Mouse (Mus musculus): ENCODE results near the gene Atp5j. TPM values are rescaled to one million over a fixed set of nuclear protein-coding genes. Genes with fewer than 3 reads are reported as not detected.
A peak's percentile ranks its signal among the peaks of the same experiment; 100 is the strongest.

Atp5j gene
- total RNA-seq (2021) = 100 to 1,000 TPM; 398 to 408 TPM
- long read RNA-seq, experiment 1, transcript Atp5j-208 (3 exons, 526 nt) = minor isoform, 8 of 283 reads
- long read RNA-seq, experiment 1, transcript Atp5j-203 (4 exons, 680 nt) = minor isoform, 5 of 283 reads
- long read RNA-seq, experiment 1, transcript Atp5j-201 (5 exons, 809 nt) = major isoform, 59 of 283 reads
- long read RNA-seq, experiment 1, partial matches to known transcripts = 173 of 283 reads
- long read RNA-seq, experiment 1, other reads (novel, unspliced or antisense) = 36 of 283 reads
- long read RNA-seq, experiment 2, transcript Atp5j-201 (5 exons, 809 nt) = major isoform, 47 of 281 reads
- long read RNA-seq, experiment 2, partial matches to known transcripts = 179 of 281 reads
- long read RNA-seq, experiment 2, other reads (novel, unspliced or antisense) = 48 of 281 reads

DNA sequence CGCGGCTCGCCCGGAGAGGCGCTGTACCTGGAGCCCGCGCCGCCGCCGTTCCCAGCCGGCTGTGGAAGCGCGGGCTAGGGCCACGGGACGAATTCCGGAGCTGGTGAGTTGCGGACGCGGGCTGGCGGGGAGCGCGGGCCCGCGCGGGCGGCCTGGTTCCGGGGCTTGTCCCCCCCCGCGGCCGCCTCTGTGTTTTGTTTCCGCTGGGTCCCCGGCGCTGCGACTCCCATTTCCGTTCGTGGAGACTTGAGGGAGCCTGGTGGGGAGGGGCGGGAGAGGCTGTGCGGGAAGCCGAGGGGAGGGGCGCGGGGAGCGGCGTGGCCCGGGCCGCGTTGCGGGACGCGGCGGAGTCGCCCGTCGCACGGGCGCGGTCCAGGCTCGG is at the start of gene Atp5j:
TSS of gene Atp5j (minus strand) at position 185 of the 382 bp plus-strand sequence.
- peak; percentile 82 to 89 for DNase-seq (ENCODE audit: low spot score in 2 of 2)

GRCm38 (mm10) chr16:84884572-84884971 is 49.1 kb upstream of the Atp5j start:
- DNase-seq (ENCODE audit: low spot score in 2 of 2) = no peak

DNA sequence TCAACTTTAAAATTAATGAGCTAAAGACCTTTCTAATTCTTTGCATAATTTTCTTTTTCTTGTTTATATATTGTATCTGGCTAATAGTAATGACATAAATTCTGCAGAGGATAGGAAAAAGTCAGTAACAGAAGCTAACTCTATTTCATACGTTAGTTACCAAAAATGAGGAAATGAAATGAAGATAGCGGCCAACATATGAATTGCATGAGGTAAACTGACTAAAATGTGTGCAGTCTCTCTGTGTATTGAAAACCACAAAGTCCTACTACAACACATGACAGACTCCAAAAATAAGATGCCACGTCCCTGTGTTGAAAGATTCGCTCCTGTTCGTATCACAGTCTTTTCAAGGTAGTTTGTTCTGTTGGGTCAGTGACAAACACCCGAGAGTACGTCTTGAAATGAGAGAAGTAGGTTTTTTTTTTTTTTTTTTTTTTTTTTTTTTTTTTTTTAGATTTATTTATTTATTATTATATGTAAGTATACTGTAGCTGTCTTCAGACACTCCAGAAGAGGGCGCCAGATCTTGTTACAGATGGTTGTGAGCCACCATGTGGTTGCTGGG is 46.4 kb upstream of the Atp5j start:
- DNase-seq (ENCODE audit: low spot score in 2 of 2) = no peak

DNA sequence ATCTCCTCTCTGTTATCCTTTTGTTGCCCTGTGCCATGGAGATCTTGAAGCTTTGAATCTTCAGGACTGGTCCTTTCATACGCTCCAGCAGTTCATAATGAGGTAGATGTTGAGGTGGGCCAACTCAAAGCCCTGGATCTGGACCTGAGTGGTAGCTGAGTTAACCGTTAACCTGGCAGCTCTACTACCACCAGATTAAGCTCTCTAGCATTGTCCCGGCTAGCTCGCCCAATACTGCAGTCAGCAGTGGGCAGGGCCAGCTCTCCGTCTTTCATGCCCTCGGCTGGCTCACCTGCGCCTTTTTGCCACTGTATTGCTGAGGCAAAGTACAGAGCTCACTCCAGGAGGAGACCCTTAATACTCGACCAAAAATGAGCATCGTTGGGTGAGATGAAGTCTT is 45.7 kb upstream of the Atp5j start:
- no peak for DNase-seq (ENCODE audit: low spot score in 2 of 2)

DNA sequence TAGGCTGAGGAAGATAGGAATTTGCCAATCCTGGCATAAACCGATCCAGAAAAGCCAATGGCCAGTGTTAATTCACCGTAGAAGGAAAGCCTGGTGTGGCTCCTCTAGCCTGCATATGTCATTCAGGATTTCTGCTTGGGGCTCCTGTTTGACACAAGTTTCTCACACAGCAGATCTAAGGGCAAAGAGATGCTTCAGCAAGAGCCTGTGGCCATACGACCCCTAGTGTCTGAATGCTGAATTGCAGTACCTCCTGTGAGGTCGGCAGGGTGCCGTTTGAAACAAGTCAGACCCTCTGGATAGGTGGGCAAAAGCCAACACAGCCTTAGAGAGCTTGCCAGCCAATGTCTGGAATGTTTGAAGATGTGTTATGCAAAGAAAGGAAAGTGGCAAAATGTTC is 43.7 kb upstream of the Atp5j start:
- DNase-seq (ENCODE audit: low spot score in 2 of 2) = peak; percentile 72 to 83

DNA sequence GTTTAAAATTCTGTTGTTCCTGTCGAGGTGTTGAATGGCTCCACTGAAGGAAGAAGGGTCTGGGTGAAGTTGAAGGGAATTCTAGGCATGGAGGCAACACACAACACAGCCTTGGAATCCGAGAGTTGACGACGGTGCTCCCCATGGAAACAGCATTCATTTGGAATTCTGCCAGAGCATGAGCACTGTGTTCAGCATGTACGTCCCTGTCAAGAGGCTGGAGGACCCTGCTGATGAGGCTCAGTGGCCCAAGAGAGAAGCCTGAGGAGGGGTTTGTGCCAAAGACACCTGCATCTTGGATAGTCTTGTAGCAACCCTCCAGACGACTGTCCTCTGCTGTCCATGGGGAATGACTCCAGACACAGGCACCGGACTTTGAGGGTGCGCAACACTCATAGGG is 40.7 kb upstream of the Atp5j start:
- no peak for DNase-seq (ENCODE audit: low spot score in 2 of 2)

- peak; percentile 24 to 44 for DNase-seq (ENCODE audit: low spot score in 2 of 2)
These were observed 40.3 kb upstream of the Atp5j start for GRCm38 (mm10) chr16:84875718-84876035.

DNA sequence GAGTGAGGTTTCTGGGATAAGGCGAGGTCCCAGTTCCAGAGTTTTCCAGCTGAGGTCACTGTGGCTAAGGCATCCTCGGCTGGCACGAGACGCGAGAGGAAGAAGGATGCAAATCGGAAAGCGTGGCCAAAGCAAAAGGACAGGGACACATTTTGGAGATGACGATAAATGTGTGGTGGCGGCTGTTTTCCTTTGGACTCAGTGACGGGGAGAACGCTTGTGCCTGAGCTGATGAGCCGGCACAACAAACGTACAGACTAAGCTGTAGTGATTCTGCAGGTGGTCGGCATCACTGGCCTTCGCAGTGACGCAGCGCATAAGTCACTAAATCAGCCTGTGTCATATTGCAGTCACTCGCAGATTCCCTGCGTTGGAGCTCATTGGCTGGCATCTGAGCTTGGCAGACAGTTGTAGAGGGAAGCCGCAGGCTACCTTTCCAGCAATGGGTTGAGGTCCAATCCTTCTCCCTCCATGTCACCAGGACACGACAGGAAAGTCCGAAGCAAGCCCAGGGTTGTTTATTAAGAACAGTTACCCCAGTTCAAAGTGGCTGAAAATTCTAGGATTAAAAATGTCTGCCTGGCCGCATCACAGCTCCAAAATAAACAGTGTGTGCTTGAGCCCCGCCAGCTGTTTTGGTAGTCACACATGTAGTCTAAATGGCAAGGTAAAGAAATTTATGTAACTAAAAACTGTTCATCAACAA is 39.7 kb upstream of the Atp5j start:
- peak; percentile 49 to 51 for DNase-seq (ENCODE audit: low spot score in 2 of 2)

DNA sequence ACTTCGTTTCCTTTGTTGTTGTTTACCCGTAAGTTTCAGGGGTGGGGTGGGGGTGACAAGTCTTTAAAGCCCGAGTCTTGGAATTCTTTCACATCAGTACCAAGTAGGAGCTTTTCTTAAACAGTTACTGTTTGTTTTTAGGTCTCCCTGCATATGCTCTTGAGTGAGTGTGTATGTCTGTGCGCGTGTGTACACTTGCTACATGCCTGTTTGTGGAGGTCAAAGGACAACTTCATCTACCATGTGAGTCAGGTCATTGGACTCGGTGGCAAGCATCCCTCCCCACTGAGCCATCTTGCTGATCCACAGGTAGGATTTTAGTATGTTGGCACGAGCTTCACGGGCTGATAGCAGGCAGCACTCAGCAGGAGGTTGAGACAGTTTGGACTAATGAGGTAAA is 38.4 kb upstream of the Atp5j start:
- DNase-seq (ENCODE audit: low spot score in 2 of 2) = no peak

GRCm38 (mm10) chr16:84864656-84865055 is 29.2 kb upstream of the Atp5j start:
- no peak for DNase-seq (ENCODE audit: low spot score in 2 of 2)

DNA sequence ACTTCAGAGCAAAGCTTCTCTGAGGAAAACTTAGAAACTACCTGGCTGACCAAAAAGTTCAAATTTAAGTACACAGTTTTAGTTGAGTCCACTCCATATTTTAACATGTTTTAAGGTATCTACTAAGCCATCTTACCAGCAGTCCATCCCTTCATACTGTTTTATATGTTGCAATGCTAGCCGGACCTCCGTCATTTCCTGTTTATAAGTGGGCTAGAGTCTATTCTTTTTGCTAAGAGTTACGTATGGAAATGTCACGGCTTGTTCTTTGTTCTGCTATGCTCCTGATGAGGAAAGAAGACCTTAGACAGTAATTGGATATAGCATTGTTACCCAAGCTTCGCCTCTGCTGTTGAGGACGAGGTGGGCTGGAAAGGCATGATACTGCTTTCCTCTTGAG is 18.1 kb upstream of the Atp5j start:
- no peak for DNase-seq (ENCODE audit: low spot score in 2 of 2)

GRCm38 (mm10) chr16:84838576-84838975 is 3.2 kb upstream of the Atp5j start:
- no peak for DNase-seq (ENCODE audit: low spot score in 2 of 2)

DNA sequence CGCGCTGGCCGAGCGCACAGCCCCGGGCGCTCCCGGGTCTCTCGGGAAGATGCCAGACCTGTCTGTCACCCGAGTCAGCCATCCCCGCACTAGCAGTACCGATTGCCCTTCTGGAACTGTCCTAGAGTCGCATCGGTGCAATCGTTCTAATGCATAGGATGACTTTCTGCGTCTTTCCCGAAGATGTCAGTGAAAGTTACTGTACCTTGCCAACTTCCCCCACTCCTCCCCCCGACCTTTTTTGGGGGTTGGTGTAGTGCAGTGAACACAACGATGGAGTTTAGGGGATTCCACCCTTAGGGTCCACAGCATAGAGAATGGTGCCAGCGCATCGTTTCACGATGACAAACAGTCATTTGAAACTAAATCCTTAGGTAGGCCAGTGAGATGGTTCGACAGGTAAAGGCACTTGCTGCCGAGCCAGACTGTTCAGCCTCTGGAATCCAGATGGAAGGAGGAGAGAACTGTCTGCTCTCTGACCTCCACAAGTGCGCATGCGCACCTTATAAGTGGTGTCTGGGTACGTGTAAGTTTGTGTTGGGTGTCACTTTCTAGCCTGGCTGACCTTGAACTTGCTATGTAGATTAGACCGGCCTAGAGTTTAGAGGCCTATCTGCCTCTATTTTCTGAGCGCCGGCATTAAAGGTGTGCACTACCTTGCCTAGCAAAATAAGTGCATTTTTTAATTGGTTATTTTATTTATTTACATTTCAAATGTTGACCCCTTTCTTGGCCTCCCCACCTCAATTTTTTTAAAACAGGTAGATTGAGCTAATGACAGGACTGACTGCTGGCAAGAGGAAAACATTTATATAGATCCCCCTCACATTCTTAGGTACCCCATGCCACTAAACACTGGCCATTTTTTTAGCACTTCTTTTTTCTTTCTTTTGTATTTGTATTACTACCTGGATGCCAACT is 658 bp upstream of the Atp5j start:
- peak; percentile 13 to 21 for DNase-seq (ENCODE audit: low spot score in 2 of 2)

- peak; percentile 89 to 93 for DNase-seq (ENCODE audit: low spot score in 2 of 2)
These were observed 532 bp downstream of the Atp5j start, which contains the start of gene Gabpa for GRCm38 (mm10) chr16:84834745-84835440. Gabpa (plus strand) TSS chr16:84834925.

DNA sequence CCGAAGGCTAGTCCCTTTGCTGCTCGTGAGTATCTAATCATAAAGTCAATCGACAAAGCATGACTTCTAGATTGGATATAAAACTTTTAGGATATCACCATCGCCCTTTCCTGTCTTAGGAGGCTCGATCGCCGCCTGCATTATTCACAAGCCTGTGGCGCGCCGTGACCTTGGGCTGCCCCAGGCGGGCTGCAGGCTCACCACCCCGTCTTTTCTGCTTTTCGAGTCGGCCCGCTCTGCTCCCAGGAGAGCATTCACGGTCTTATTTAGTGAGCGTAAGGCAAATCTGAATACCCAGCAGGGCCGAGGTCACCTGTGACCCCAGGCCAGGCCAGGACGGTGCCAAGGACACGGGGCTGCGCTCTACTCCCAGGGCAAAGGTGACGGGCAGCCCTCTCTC is 1.1 kb downstream of the Atp5j start:
- DNase-seq (ENCODE audit: low spot score in 2 of 2) = no peak

DNA sequence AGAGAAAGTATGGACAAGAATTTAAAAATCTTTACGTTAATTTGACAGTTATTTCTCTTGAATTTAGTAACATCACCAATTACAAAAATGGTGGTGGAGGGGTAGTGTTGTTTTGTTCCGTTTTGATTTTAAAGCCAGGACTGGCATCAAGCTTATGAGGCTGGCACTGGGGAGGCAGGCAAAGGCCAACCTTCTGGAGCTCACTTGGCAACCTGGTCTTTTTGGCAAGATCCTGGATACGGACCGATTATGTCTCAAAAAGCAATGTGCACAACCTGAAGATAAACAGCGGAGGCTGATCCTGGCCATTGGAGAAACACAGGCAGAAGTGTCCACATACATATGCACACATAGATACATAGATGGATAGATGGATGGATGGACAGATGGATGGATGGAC is 2.7 kb downstream of the Atp5j start:
- no peak for DNase-seq (ENCODE audit: low spot score in 2 of 2)

GRCm38 (mm10) chr16:84831696-84832095 is 3.7 kb downstream of the Atp5j start:
- DNase-seq (ENCODE audit: low spot score in 2 of 2) = no peak

- DNase-seq (ENCODE audit: low spot score in 2 of 2) = no peak
These were observed 10.4 kb downstream of the Atp5j start for GRCm38 (mm10) chr16:84825009-84825408.

GRCm38 (mm10) chr16:84817423-84817822 is 18.0 kb downstream of the Atp5j start:
- DNase-seq (ENCODE audit: low spot score in 2 of 2) = peak; percentile 44

- DNase-seq (ENCODE audit: low spot score in 2 of 2) = no peak
These were observed 20.9 kb downstream of the Atp5j start for GRCm38 (mm10) chr16:84814511-84814910.

DNA sequence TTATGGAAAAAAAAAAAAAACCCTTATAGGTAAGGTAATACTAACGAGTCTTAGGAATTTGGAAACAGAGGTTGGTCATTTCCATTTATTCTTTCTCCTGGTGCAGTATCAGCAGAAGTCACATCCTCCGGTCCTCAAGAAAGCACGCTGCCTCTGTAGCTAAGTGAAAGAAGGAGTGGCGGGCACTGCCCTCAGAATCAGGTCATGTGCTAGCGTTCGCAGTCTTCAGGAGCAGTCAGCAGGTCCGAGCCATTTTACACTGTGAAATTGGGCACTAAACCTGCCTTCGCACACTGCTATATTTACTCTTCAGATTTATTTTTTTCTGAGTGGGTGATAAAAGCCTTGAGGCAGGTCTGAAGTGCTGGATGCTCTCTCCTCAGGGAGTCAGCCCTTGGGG is 21.6 kb downstream of the Atp5j start:
- DNase-seq (ENCODE audit: low spot score in 2 of 2) = no peak
